Mouse (Mus musculus) kidney, embryonic 14.5 days (tissue): Measurements from ENCODE around the gene Lyz1. TPM values are rescaled to one million over a fixed set of nuclear protein-coding genes. Genes with fewer than 3 reads are reported as not detected.
"Not testable (repeated sequence)": the region's sequence is repeated elsewhere in the genome, so short reads cannot be mapped to it uniquely, and the experiment has no call there.

Experiments used
- ATAC-seq: fragments of 200-750 bp; cut with Nextera tagmentation; 2 replicates; pipeline ENCODE4 v1.8.0; 2017; ENCODE audit warnings: moderate number of reproducible peaks, mild to moderate bottlenecking, moderate TSS enrichment, moderate library complexity; ENCODE audit not compliant: low FRiP score, low TSS enrichment
- H3K27ac ChIP-seq: fragments of 300-500 bp; sonication (generic); 2 replicates; pipeline ENCODE4 v1.5.1; 2014; ENCODE audit warnings: low read depth, mild to moderate bottlenecking, low read length, moderate library complexity, mixed read lengths
- H3K27me3 ChIP-seq: fragments of 300-500 bp; sonication (generic); 2 replicates; pipeline ENCODE4 v1.6.1; 2014; ENCODE audit warnings: mild to moderate bottlenecking, low read length; ENCODE audit not compliant: control insufficient read depth, insufficient read depth
- H3K36me3 ChIP-seq: fragments of 300-500 bp; sonication (generic); 2 replicates; pipeline ENCODE4 v1.6.1; 2014; ENCODE audit warnings: low read length, mixed read lengths; ENCODE audit not compliant: control insufficient read depth, insufficient read depth
- H3K4me1 ChIP-seq: fragments of 300-500 bp; sonication (generic); 2 replicates; pipeline ENCODE4 v1.6.1; 2014; ENCODE audit warnings: low read length, mixed read lengths; ENCODE audit not compliant: control insufficient read depth, insufficient read depth
- H3K4me2 ChIP-seq: fragments of 300-500 bp; sonication (generic); replicated peaks from 2 replicates; pipeline ENCODE4 v1.6.1; 2014; ENCODE audit warnings: low read depth, mild to moderate bottlenecking, low read length
- H3K4me3 ChIP-seq: fragments of 300-500 bp; sonication (generic); 2 replicates; pipeline ENCODE4 v1.5.1; 2014; ENCODE audit warnings: mild to moderate bottlenecking, low read length
- H3K9ac ChIP-seq: fragments of 300-500 bp; sonication (generic); 2 replicates; pipeline ENCODE4 v1.6.1; 2014; ENCODE audit warnings: low read depth, mild to moderate bottlenecking, low read length, moderate library complexity
- H3K9me3 ChIP-seq: fragments of 300-500 bp; sonication (generic); 2 replicates; pipeline ENCODE4 v1.6.1; 2016; ENCODE audit warnings: low read length; ENCODE audit not compliant: control insufficient read depth
- WGBS: fragments of 180-500 bp; shearing (Covaris S2); extraction: QIAGEN DNeasy Blood & Tissue Kit; methylation state at CpG from one replicate; pipeline ENCODE4 v1.1.7; 2014; 5-methylcytosine and 5-hydroxymethylcytosine counted together
- polyA plus RNA-seq: library from polyadenylated mRNA; unstranded; fragments of >200 nt; fragmentation: Nextera tagmentation; extraction: Ambion mirVana; gene quantifications from 2 replicates; pipeline ENCODE4 v1.2.1, GENCODE M21; 2014

Gene Lyz1
- polyA plus RNA-seq, 1 experiment from 2014 or later: not detected

- not testable (repeated sequence) for H3K4me2 ChIP-seq, H3K9ac ChIP-seq, H3K4me3 ChIP-seq, H3K36me3 ChIP-seq, H3K27me3 ChIP-seq, H3K9me3 ChIP-seq, ATAC-seq, H3K27ac ChIP-seq, H3K4me1 ChIP-seq
- 92% methylated on average over 6 of the region's 6 CpGs for WGBS
Observed at GRCm38 (mm10) chr10:117290936-117291335, 1.7 kb downstream of the Lyz1 start.

GRCm38 (mm10) chr10:117290046-117290870 lies 2.4 kb downstream of the Lyz1 start:
- 37% methylated on average over 6 of the region's 6 CpGs for WGBS

GRCm38 (mm10) chr10:117289034-117289505 lies 3.6 kb downstream of the Lyz1 start:
- not testable (repeated sequence) for H3K36me3 ChIP-seq, H3K4me2 ChIP-seq, ATAC-seq, H3K27me3 ChIP-seq, H3K9ac ChIP-seq, H3K4me1 ChIP-seq, H3K27ac ChIP-seq, H3K4me3 ChIP-seq, H3K9me3 ChIP-seq
- WGBS: 88% methylated on average over 5 of the region's 5 CpGs

More at GRCm38 (mm10) chr10:117290046-117290870, 2.4 kb downstream of the Lyz1 start:
- no peaks in the 10 kb centered on the region for H3K27me3 ChIP-seq
- no peak for ATAC-seq
- no peaks in the 10 kb centered on the region for H3K36me3 ChIP-seq
- H3K27ac ChIP-seq: no peak overlapping the region
- H3K4me1 ChIP-seq: no peaks in the 10 kb centered on the region
- no peaks in the 10 kb centered on the region for H3K9me3 ChIP-seq
- no peak overlapping the region for H3K4me2 ChIP-seq
- no peak overlapping the region for H3K4me3 ChIP-seq
- no peak overlapping the region for H3K9ac ChIP-seq

- no peak overlapping the region for H3K4me2 ChIP-seq
- no peaks in the 10 kb centered on the region for H3K36me3 ChIP-seq
- 91% methylated on average over 9 of the region's 9 CpGs for WGBS
- no peaks in the 10 kb centered on the region for H3K9me3 ChIP-seq
- no peak for ATAC-seq
- no peaks in the 10 kb centered on the region for H3K4me1 ChIP-seq
- H3K9ac ChIP-seq: no peak overlapping the region
- H3K4me3 ChIP-seq: no peak overlapping the region
- H3K27me3 ChIP-seq: no peaks in the 10 kb centered on the region
- no peak overlapping the region for H3K27ac ChIP-seq
Observed at GRCm38 (mm10) chr10:117288197-117289033, 4.3 kb downstream of the Lyz1 start.

- Histone ChIP-seq H3K27ac (no peak overlapping the region), H3K27me3 (no peaks in the 10 kb centered on the region), H3K9ac (no peak overlapping the region), H3K36me3 (no peaks in the 10 kb centered on the region), H3K4me2 (no peak overlapping the region), H3K4me1 (no peaks in the 10 kb centered on the region), H3K4me3 (no peak overlapping the region), H3K9me3 (no peaks in the 10 kb centered on the region)
- ATAC-seq: no peak
- WGBS: 82% methylated on average over 3 of the region's 3 CpGs
Observed at GRCm38 (mm10) chr10:117287226-117287850, 5.3 kb downstream of the Lyz1 start.

GRCm38 (mm10) chr10:117286366-117286970 lies 6.2 kb downstream of the Lyz1 start:
- no peaks in the 10 kb centered on the region for H3K4me1 ChIP-seq
- no peak overlapping the region for H3K4me3 ChIP-seq
- no peaks in the 10 kb centered on the region for H3K9me3 ChIP-seq
- no peaks in the 10 kb centered on the region for H3K36me3 ChIP-seq
- WGBS: 87% methylated on average over 6 of the region's 6 CpGs
- H3K27ac ChIP-seq: no peak overlapping the region
- no peak overlapping the region for H3K9ac ChIP-seq
- no peak for ATAC-seq
- H3K4me2 ChIP-seq: no peak overlapping the region
- no peaks in the 10 kb centered on the region for H3K27me3 ChIP-seq

GRCm38 (mm10) chr10:117285584-117285983 lies 7.1 kb downstream of the Lyz1 start:
- not testable (repeated sequence) for H3K27ac ChIP-seq, H3K4me1 ChIP-seq, H3K9me3 ChIP-seq, H3K4me2 ChIP-seq, H3K36me3 ChIP-seq, H3K27me3 ChIP-seq, H3K4me3 ChIP-seq, ATAC-seq, H3K9ac ChIP-seq
- WGBS: 82% methylated on average over 3 of the region's 7 CpGs

- no peak for ATAC-seq
Observed at GRCm38 (mm10) chr10:117284578-117285520, 7.8 kb downstream of the Lyz1 start.

More at GRCm38 (mm10) chr10:117284578-117285520, 7.8 kb downstream of the Lyz1 start:
- Histone ChIP-seq H3K9me3 (no peaks in the 10 kb centered on the region), H3K36me3 (no peaks in the 10 kb centered on the region), H3K4me3 (no peak overlapping the region), H3K4me1 (no peaks in the 10 kb centered on the region), H3K4me2 (no peak overlapping the region), H3K27me3 (no peaks in the 10 kb centered on the region), H3K27ac (no peak overlapping the region), H3K9ac (no peak overlapping the region)
- WGBS: 90% methylated on average over 10 of the region's 10 CpGs
